Mouse (Mus musculus): ENCODE measurements at regions not wholly inside any gene's neighbourhood (a gene's known extent, or its start where the extent isn't known, plus 50 kb on each side); places are given as distances from the start of the nearest gene placed in this dataset.

GRCm38 (mm10) chr13:51946171-51946570 is 99.7 kb downstream of the Gadd45g start:
- Histone ChIP-seq H3K4me3 (replicated peaks; ENCODE audit: low read length) (no peak overlapping the region), H3K27me3 (ENCODE audit: control insufficient read depth, insufficient read depth, low read length) (no peaks in the 10 kb centered on the region), H3K9me3 (ENCODE audit: control insufficient read depth, low read length) (no peaks in the 10 kb centered on the region), H3K9ac (no peak overlapping the region), H3K4me2 (replicated peaks) (no peak overlapping the region), H3K4me1 (replicated peaks; ENCODE audit: control insufficient read depth, insufficient read depth, low read length) (no peaks in the 10 kb centered on the region), H3K27ac (no peak overlapping the region), H3K36me3 (replicated peaks; ENCODE audit: control insufficient read depth, insufficient read depth) (no peaks in the 10 kb centered on the region)
- DNase-seq (ENCODE audit: low spot score) = no peak
- WGBS = 72% methylated on average over 3 of the region's 3 CpGs
- no peak; the same call in 1 of the 2 replicates for ATAC-seq (ENCODE audit: low FRiP score)

GRCm38 (mm10) chr13:51948896-51949295 is 102.4 kb downstream of the Gadd45g start:
- no peaks in the 10 kb centered on the region for H3K36me3 ChIP-seq (replicated peaks; ENCODE audit: control insufficient read depth, insufficient read depth)
- no peak overlapping the region for H3K9ac ChIP-seq
- ATAC-seq (ENCODE audit: low FRiP score) (no peak), DNase-seq (ENCODE audit: low spot score) (no peak)
- H3K4me2 ChIP-seq (replicated peaks) = no peak overlapping the region
- no peaks in the 10 kb centered on the region for H3K9me3 ChIP-seq (ENCODE audit: control insufficient read depth, low read length)
- H3K27ac ChIP-seq = no peak overlapping the region
- no peaks in the 10 kb centered on the region for H3K4me1 ChIP-seq (replicated peaks; ENCODE audit: control insufficient read depth, insufficient read depth, low read length)
- WGBS = 64% methylated on average over 3 of the region's 3 CpGs
- no peaks in the 10 kb centered on the region for H3K27me3 ChIP-seq (ENCODE audit: control insufficient read depth, insufficient read depth, low read length)
- no peak overlapping the region for H3K4me3 ChIP-seq (replicated peaks; ENCODE audit: low read length)

- no peaks in the 10 kb centered on the region for H3K4me1 ChIP-seq (replicated peaks; ENCODE audit: control insufficient read depth, insufficient read depth, low read length)
- H3K9me3 ChIP-seq (ENCODE audit: control insufficient read depth, low read length) = no peaks in the 10 kb centered on the region
- H3K4me3 ChIP-seq (replicated peaks; ENCODE audit: low read length) = no peak overlapping the region
- no peak overlapping the region for H3K4me2 ChIP-seq (replicated peaks)
- H3K36me3 ChIP-seq (replicated peaks; ENCODE audit: control insufficient read depth, insufficient read depth) = no peaks in the 10 kb centered on the region
- no peak for ATAC-seq (ENCODE audit: low FRiP score)
- whole genome bisulfite sequencing = 91% methylated on average over 7 of the region's 7 CpGs
- no peak overlapping the region for H3K27ac ChIP-seq
- no peaks in the 10 kb centered on the region for H3K27me3 ChIP-seq (ENCODE audit: control insufficient read depth, insufficient read depth, low read length)
- no peak for DNase-seq (ENCODE audit: low spot score)
- no peak overlapping the region for H3K9ac ChIP-seq
Observed at GRCm38 (mm10) chr13:51951506-51952038, 105.1 kb downstream of the Gadd45g start.

- H3K9ac ChIP-seq = no peak overlapping the region
- H3K4me1 ChIP-seq (replicated peaks; ENCODE audit: control insufficient read depth, insufficient read depth, low read length) = no peaks in the 10 kb centered on the region
- DNase-seq (ENCODE audit: low spot score) = no peak
- H3K27me3 ChIP-seq (ENCODE audit: control insufficient read depth, insufficient read depth, low read length) = no peaks in the 10 kb centered on the region
- H3K36me3 ChIP-seq (replicated peaks; ENCODE audit: control insufficient read depth, insufficient read depth) = no peaks in the 10 kb centered on the region
- no peaks in the 10 kb centered on the region for H3K9me3 ChIP-seq (ENCODE audit: control insufficient read depth, low read length)
- no peak overlapping the region for H3K4me3 ChIP-seq (replicated peaks; ENCODE audit: low read length)
- WGBS = 83% methylated on average over 4 of the region's 4 CpGs
- no peak overlapping the region for H3K4me2 ChIP-seq (replicated peaks)
- no peak for ATAC-seq (ENCODE audit: low FRiP score)
- H3K27ac ChIP-seq = no peak overlapping the region
Observed at GRCm38 (mm10) chr13:51953084-51953483, 106.6 kb downstream of the Gadd45g start.

GRCm38 (mm10) chr13:51953569-51953968 is 107.1 kb downstream of the Gadd45g start:
- DNase-seq (ENCODE audit: low spot score) (no peak), ATAC-seq (ENCODE audit: low FRiP score) (no peak)
- WGBS = 61% methylated on average over 8 of the region's 8 CpGs
- Histone ChIP-seq H3K9me3 (ENCODE audit: control insufficient read depth, low read length) (no peaks in the 10 kb centered on the region), H3K4me1 (replicated peaks; ENCODE audit: control insufficient read depth, insufficient read depth, low read length) (no peaks in the 10 kb centered on the region), H3K27me3 (ENCODE audit: control insufficient read depth, insufficient read depth, low read length) (no peaks in the 10 kb centered on the region), H3K4me3 (replicated peaks; ENCODE audit: low read length) (no peak overlapping the region), H3K27ac (no peak overlapping the region), H3K4me2 (replicated peaks) (no peak overlapping the region), H3K9ac (no peak overlapping the region), H3K36me3 (replicated peaks; ENCODE audit: control insufficient read depth, insufficient read depth) (no peaks in the 10 kb centered on the region)

DNA sequence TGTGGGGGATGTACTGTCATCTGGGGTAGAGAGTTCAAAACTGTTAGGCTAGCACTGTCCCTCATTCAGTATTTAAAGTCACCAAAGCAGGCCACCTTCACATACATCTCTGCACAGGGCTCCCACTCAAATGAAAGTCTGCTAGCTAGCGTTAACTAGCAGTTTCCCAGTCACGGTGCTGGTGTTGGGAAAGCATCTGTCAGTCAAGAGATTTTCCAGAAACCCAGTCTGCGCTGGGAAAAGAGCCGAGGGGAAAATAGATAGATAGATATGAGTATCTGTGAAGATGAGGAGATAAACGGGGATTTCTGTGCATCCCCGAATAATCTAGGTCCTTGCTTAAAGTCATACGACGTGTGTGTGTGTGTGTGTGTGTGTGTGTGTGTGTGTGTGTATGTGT is 110.6 kb downstream of the Gadd45g start:
- Histone ChIP-seq H3K4me1 (replicated peaks; ENCODE audit: control insufficient read depth, insufficient read depth, low read length) (no peaks in the 10 kb centered on the region), H3K4me3 (replicated peaks; ENCODE audit: low read length) (no peak overlapping the region), H3K4me2 (replicated peaks) (no peak overlapping the region), H3K9ac (no peak overlapping the region), H3K27me3 (ENCODE audit: control insufficient read depth, insufficient read depth, low read length) (no peaks in the 10 kb centered on the region), H3K9me3 (ENCODE audit: control insufficient read depth, low read length) (no peaks in the 10 kb centered on the region), H3K27ac (no peak overlapping the region), H3K36me3 (replicated peaks; ENCODE audit: control insufficient read depth, insufficient read depth) (no peaks in the 10 kb centered on the region)
- DNase-seq (ENCODE audit: low spot score) = no peak
- no peak for ATAC-seq (ENCODE audit: low FRiP score)
- WGBS = 86% methylated on average over 8 of the region's 8 CpGs

- Histone ChIP-seq H3K27me3 (ENCODE audit: control insufficient read depth, insufficient read depth, low read length) (no peaks in the 10 kb centered on the region), H3K9ac (no peak overlapping the region), H3K4me3 (replicated peaks; ENCODE audit: low read length) (no peak overlapping the region), H3K9me3 (ENCODE audit: control insufficient read depth, low read length) (no peaks in the 10 kb centered on the region), H3K4me2 (replicated peaks) (no peak overlapping the region), H3K27ac (no peak overlapping the region), H3K4me1 (replicated peaks; ENCODE audit: control insufficient read depth, insufficient read depth, low read length) (no peaks in the 10 kb centered on the region), H3K36me3 (replicated peaks; ENCODE audit: control insufficient read depth, insufficient read depth) (no peaks in the 10 kb centered on the region)
- DNase-seq (ENCODE audit: low spot score) (no peak), ATAC-seq (ENCODE audit: low FRiP score) (no peak)
- WGBS = 93% methylated on average over 8 of the region's 8 CpGs
Observed at GRCm38 (mm10) chr13:51959591-51959990, 113.1 kb downstream of the Gadd45g start.

- WGBS = 91% methylated on average over 4 of the region's 4 CpGs
- Histone ChIP-seq H3K4me1 (replicated peaks; ENCODE audit: control insufficient read depth, insufficient read depth, low read length) (no peaks in the 10 kb centered on the region), H3K9me3 (ENCODE audit: control insufficient read depth, low read length) (no peaks in the 10 kb centered on the region), H3K9ac (no peak overlapping the region), H3K27ac (no peak overlapping the region), H3K4me2 (replicated peaks) (no peak overlapping the region), H3K36me3 (replicated peaks; ENCODE audit: control insufficient read depth, insufficient read depth) (no peaks in the 10 kb centered on the region), H3K4me3 (replicated peaks; ENCODE audit: low read length) (no peak overlapping the region), H3K27me3 (ENCODE audit: control insufficient read depth, insufficient read depth, low read length) (no peaks in the 10 kb centered on the region)
- DNase-seq (ENCODE audit: low spot score) = no peak
- no peak for ATAC-seq (ENCODE audit: low FRiP score)
Observed at GRCm38 (mm10) chr13:51960262-51960661, 113.8 kb downstream of the Gadd45g start.

- Histone ChIP-seq H3K9me3 (ENCODE audit: control insufficient read depth, low read length) (no peaks in the 10 kb centered on the region), H3K36me3 (replicated peaks; ENCODE audit: control insufficient read depth, insufficient read depth) (no peaks in the 10 kb centered on the region), H3K27me3 (ENCODE audit: control insufficient read depth, insufficient read depth, low read length) (no peaks in the 10 kb centered on the region), H3K4me3 (replicated peaks; ENCODE audit: low read length) (no peak overlapping the region), H3K9ac (no peak overlapping the region), H3K4me2 (replicated peaks) (no peak overlapping the region), H3K27ac (no peak overlapping the region), H3K4me1 (replicated peaks; ENCODE audit: control insufficient read depth, insufficient read depth, low read length) (no peaks in the 10 kb centered on the region)
- WGBS = 74% methylated on average over 8 of the region's 8 CpGs
- ATAC-seq (ENCODE audit: low FRiP score) (no peak), DNase-seq (ENCODE audit: low spot score) (no peak)
Observed at GRCm38 (mm10) chr13:51962191-51962611, 115.7 kb downstream of the Gadd45g start.

DNA sequence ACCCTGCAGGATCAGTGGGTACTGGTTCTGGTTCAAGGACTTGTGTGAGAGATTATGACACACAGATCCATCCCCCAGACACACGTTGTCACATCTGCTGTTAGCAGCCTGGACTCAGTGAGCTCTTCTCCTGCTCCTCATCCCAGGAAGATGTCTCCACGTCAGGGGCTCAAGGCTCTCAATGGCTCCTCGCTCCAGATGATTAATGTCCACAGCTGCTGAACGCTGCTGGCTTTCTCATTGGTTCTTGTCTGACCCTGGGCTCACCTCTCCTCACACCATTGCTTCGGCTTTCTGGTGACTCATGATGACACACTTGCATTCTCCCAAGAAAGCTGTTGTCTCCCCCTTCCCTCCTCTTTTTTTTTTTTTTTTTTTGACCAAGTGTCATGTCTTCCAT is 116.2 kb downstream of the Gadd45g start:
- WGBS = 36% methylated on average over 5 of the region's 5 CpGs
- Histone ChIP-seq H3K4me1 (replicated peaks; ENCODE audit: control insufficient read depth, insufficient read depth, low read length) (no peaks in the 10 kb centered on the region), H3K9me3 (ENCODE audit: control insufficient read depth, low read length) (no peaks in the 10 kb centered on the region), H3K36me3 (replicated peaks; ENCODE audit: control insufficient read depth, insufficient read depth) (no peaks in the 10 kb centered on the region), H3K4me2 (replicated peaks) (no peak overlapping the region), H3K27me3 (ENCODE audit: control insufficient read depth, insufficient read depth, low read length) (no peaks in the 10 kb centered on the region), H3K9ac (no peak overlapping the region), H3K4me3 (replicated peaks; ENCODE audit: low read length) (no peak overlapping the region), H3K27ac (no peak overlapping the region)
- DNase-seq (ENCODE audit: low spot score) (no peak), ATAC-seq (ENCODE audit: low FRiP score) (no peak)
